Mouse (Mus musculus) v-Abl transformed pro-B cells (cell line): ENCODE measurements around the gene Crim1.

Experiments
- in situ Hi-C, 2 experiments: fragments of 400-800 bp; cut with MboI; formaldehyde crosslinking; loops; one replicate each; pipeline ENCODE4 v1.15.1; 2025; ENCODE audit not compliant: unreplicated experiment in 2 of 2

Crim1 gene

GRCm38 (mm10) chr17:78361939-78362728 is 162.1 kb downstream of the Crim1 start:
- in situ Hi-C loops: loop anchor here (10.0 to 25.0 kb wide), 3 partner anchors 53 to 1625 kb away; partner anchors contain the start of genes Cdc42ep3 (in 1 of the 2) and Fez2 (in 1 of the 2)

- in situ Hi-C loops: loop anchor here (10.0 to 25.0 kb wide), 3 partner anchors 50 to 1623 kb away; partner anchors contain the start of genes Cdc42ep3 (in 1 of the 2) and Fez2 (in 1 of the 2)
Measured at GRCm38 (mm10) chr17:78364555-78365302, 164.7 kb downstream of the Crim1 start.

GRCm38 (mm10) chr17:78366070-78366469 is 166.0 kb downstream of the Crim1 start:
- in situ Hi-C loops: loop anchor here (10.0 to 25.0 kb wide), 3 partner anchors 49 to 1621 kb away; partner anchors contain the start of genes Cdc42ep3 (in 1 of the 2) and Fez2 (in 1 of the 2)

- in situ Hi-C loops: loop anchor here (10.0 to 25.0 kb wide), 3 partner anchors 46 to 1619 kb away; partner anchors contain the start of genes Cdc42ep3 (in 1 of the 2) and Fez2 (in 1 of the 2)
Measured at GRCm38 (mm10) chr17:78368481-78368880, 168.4 kb downstream of the Crim1 start.

GRCm38 (mm10) chr17:78370445-78370844 is 170.4 kb downstream of the Crim1 start:
- in situ Hi-C loops: loop anchor here (5.0 to 25.0 kb wide), 3 partner anchors 67 to 1617 kb away; partner anchors contain the start of gene Cdc42ep3 (in 1 of the 2)

GRCm38 (mm10) chr17:78373174-78373573 is 173.1 kb downstream of the Crim1 start:
- in situ Hi-C loops: loop anchor here (5.0 to 25.0 kb wide), 3 partner anchors 64 to 1614 kb away; partner anchors contain the start of gene Cdc42ep3 (in 1 of the 2)

GRCm38 (mm10) chr17:78373849-78374248 is 173.8 kb downstream of the Crim1 start:
- in situ Hi-C loops: loop anchor here (5.0 to 25.0 kb wide), 3 partner anchors 63 to 1613 kb away; partner anchors contain the start of gene Cdc42ep3 (in 1 of the 2)

GRCm38 (mm10) chr17:78374756-78375155 is 174.7 kb downstream of the Crim1 start:
- in situ Hi-C loops: loop anchor here (5.0 to 25.0 kb wide), 3 partner anchors 63 to 1613 kb away; partner anchors contain the start of gene Cdc42ep3 (in 1 of the 2)

GRCm38 (mm10) chr17:78376587-78376986 is 176.5 kb downstream of the Crim1 start:
- in situ Hi-C loops: no loop called here

- in situ Hi-C loops: no loop called here
Measured at GRCm38 (mm10) chr17:78379079-78379729, 179.2 kb downstream of the Crim1 start.

- in situ Hi-C loops: no loop called here
Measured at GRCm38 (mm10) chr17:78379730-78380245, 179.7 kb downstream of the Crim1 start.

- in situ Hi-C loops: no loop called here
Measured at GRCm38 (mm10) chr17:78382321-78382720, 182.3 kb downstream of the Crim1 start.

- in situ Hi-C loops: no loop called here
Measured at GRCm38 (mm10) chr17:78387665-78388064, 187.6 kb downstream of the Crim1 start.

- in situ Hi-C loops: no loop called here
Measured at GRCm38 (mm10) chr17:78388101-78388847, 188.2 kb downstream of the Crim1 start.

GRCm38 (mm10) chr17:78389573-78389972 is 189.5 kb downstream of the Crim1 start:
- in situ Hi-C loops: no loop called here

- in situ Hi-C loops: no loop called here
Measured at GRCm38 (mm10) chr17:78392401-78393087, 192.5 kb downstream of the Crim1 start.

GRCm38 (mm10) chr17:78400130-78400840 is 200.2 kb downstream of the Crim1 start:
- in situ Hi-C loops: no loop called here

GRCm38 (mm10) chr17:78401311-78401710 is 201.3 kb downstream of the Crim1 start:
- in situ Hi-C loops: no loop called here
